Mouse (Mus musculus) CH12.LX (cell line): ENCODE measurements around the gene Slc39a3. TPM values are rescaled to one million over a fixed set of nuclear protein-coding genes. Genes with fewer than 3 reads are reported as not detected.

Experiments
- DNase-seq: peaks from one replicate; pipeline ENCODE4 v3.0.0-alpha.2; 2013; ENCODE audit errors: extremely low read depth
- H3K27ac ChIP-seq: 2 replicates; pipeline ENCODE4 v1.5.1; 2012; ENCODE audit warnings: low read depth, mild to moderate bottlenecking, control low read depth, moderate library complexity; ENCODE audit not compliant: insufficient read depth
- H3K27me3 ChIP-seq: replicated peaks from 2 replicates; pipeline ENCODE3; 2012; ENCODE audit warnings: inconsistent platforms
- H3K36me3 ChIP-seq, 2 experiments: replicated peaks in 1 of 2; 2 replicates each; pipeline versions ENCODE3 to v1.6.1; 2012; ENCODE audit warnings: inconsistent platforms in 1 of 2, low read length in 1 of 2, mild to moderate bottlenecking in 1 of 2, mixed read lengths in 1 of 2, moderate library complexity in 1 of 2; ENCODE audit not compliant: control insufficient read depth in 1 of 2, insufficient read depth in 1 of 2
- H3K4me1 ChIP-seq, 2 experiments: 2 replicates each; pipeline ENCODE4 v1.6.1; 2012; ENCODE audit warnings: inconsistent platforms in 1 of 2, moderate library complexity in 1 of 2; ENCODE audit not compliant: insufficient read depth in 2 of 2, control insufficient read depth in 1 of 2
- H3K4me2 ChIP-seq: 2 replicates; pipeline ENCODE4 v1.6.1; 2012; ENCODE audit warnings: low read depth, mild to moderate bottlenecking, control low read depth; ENCODE audit not compliant: poor library complexity, insufficient read depth, severe bottlenecking
- H3K4me3 ChIP-seq, 3 experiments: fragments of 150-350 bp in 1 of 3; sonication (generic) in 1 of 3; replicated peaks in 1 of 3; 2 replicates each; pipeline versions ENCODE3 to v1.5.1; 2011 to 2012; ENCODE audit warnings: low read depth in 2 of 3, low read length in 2 of 3, mild to moderate bottlenecking in 2 of 3, moderate library complexity in 2 of 3, control low read depth in 1 of 3, improper control_type of control experiment in 1 of 3, inconsistent platforms in 1 of 3, mixed read lengths in 1 of 3; ENCODE audit not compliant: poor library complexity in 1 of 3
- H3K79me2 ChIP-seq: replicated peaks from 2 replicates; pipeline ENCODE4 v1.6.1; 2012; ENCODE audit warnings: mild to moderate bottlenecking, moderate library complexity; ENCODE audit not compliant: control insufficient read depth, poor library complexity, insufficient read depth, severe bottlenecking; ENCODE audit errors: extremely low read depth
- H3K9ac ChIP-seq: 2 replicates; pipeline ENCODE4 v1.6.1; 2012; ENCODE audit warnings: low read depth, mild to moderate bottlenecking, control low read depth, moderate library complexity; ENCODE audit not compliant: insufficient read depth
- H3K9me3 ChIP-seq: replicated peaks from 2 replicates; pipeline ENCODE3; 2012; ENCODE audit warnings: low read length, inconsistent platforms, mixed read lengths
- BHLHE40 ChIP-seq: IDR thresholded peaks from 2 replicates; pipeline ENCODE4 v1.6.1; 2011; ENCODE audit warnings: mild to moderate bottlenecking, low read depth, low read length, improper control_type of control experiment
- CHD1 ChIP-seq: IDR thresholded peaks from 2 replicates; pipeline ENCODE4 v1.6.1; 2012; ENCODE audit warnings: low read depth, low read length, improper control_type of control experiment, inconsistent platforms
- CHD2 ChIP-seq: IDR thresholded peaks from 2 replicates; pipeline ENCODE4 v1.6.1; 2011; ENCODE audit warnings: low read length, improper control_type of control experiment
- CTCF ChIP-seq, 2 experiments: IDR thresholded peaks in 1 of 2; conservative IDR thresholded peaks in 1 of 2; 2 replicates each; pipeline ENCODE4 v1.5.1; 2011 to 2012; ENCODE audit warnings: low read depth in 2 of 2, low read length in 2 of 2, improper control_type of control experiment in 1 of 2, inconsistent platforms in 1 of 2, mild to moderate bottlenecking in 1 of 2, moderate library complexity in 1 of 2
- ELF1 ChIP-seq: IDR thresholded peaks from 2 replicates; pipeline ENCODE4 v1.6.1; 2014; ENCODE audit warnings: low read depth, mild to moderate bottlenecking, inconsistent platforms, low read length, improper control_type of control experiment
- ETS1 ChIP-seq: conservative IDR thresholded peaks from 2 replicates; pipeline ENCODE4 v1.6.1; 2012; ENCODE audit warnings: low read depth, mild to moderate bottlenecking, inconsistent platforms, low read length, improper control_type of control experiment, moderate library complexity
- HCFC1 ChIP-seq: IDR thresholded peaks from 2 replicates; pipeline ENCODE4 v1.6.1; 2012; ENCODE audit warnings: low read depth, mild to moderate bottlenecking, inconsistent platforms, low read length, improper control_type of control experiment
- IRF4 ChIP-seq: IDR thresholded peaks from 2 replicates; pipeline ENCODE4 v1.6.1; 2014; ENCODE audit warnings: low read depth, mild to moderate bottlenecking, inconsistent platforms, low read length, improper control_type of control experiment
- KAT2A ChIP-seq: IDR thresholded peaks from 2 replicates; pipeline ENCODE4 v1.6.1; 2012; ENCODE audit warnings: low read length, improper control_type of control experiment, inconsistent platforms; ENCODE audit not compliant: insufficient replicate concordance
- MAZ ChIP-seq: IDR thresholded peaks from 2 replicates; pipeline ENCODE4 v1.6.1; 2012; ENCODE audit warnings: low read depth, mild to moderate bottlenecking, inconsistent platforms, low read length, improper control_type of control experiment, moderate library complexity
- MEF2A ChIP-seq: IDR thresholded peaks from 2 replicates; pipeline ENCODE4 v1.6.1; 2014; ENCODE audit warnings: low read depth, mild to moderate bottlenecking, inconsistent platforms, low read length, improper control_type of control experiment, borderline replicate concordance
- MXI1 ChIP-seq: IDR thresholded peaks from 2 replicates; pipeline ENCODE4 v1.6.1; 2011; ENCODE audit warnings: mild to moderate bottlenecking, low read depth, low read length, improper control_type of control experiment
- MYC ChIP-seq: IDR thresholded peaks from 2 replicates; pipeline ENCODE4 v1.6.1; 2011; ENCODE audit warnings: low read depth, mild to moderate bottlenecking, improper control_type of control experiment, low read length
- NRF1 ChIP-seq: IDR thresholded peaks from 2 replicates; pipeline ENCODE4 v1.6.1; 2014; ENCODE audit warnings: low read depth, mild to moderate bottlenecking, inconsistent platforms, low read length, improper control_type of control experiment, moderate library complexity
- PAX5 ChIP-seq: IDR thresholded peaks from 2 replicates; pipeline ENCODE4 v1.6.1; 2012; ENCODE audit warnings: low read length, inconsistent platforms, mixed read lengths
- POLR2AphosphoS2 ChIP-seq: IDR thresholded peaks from 2 replicates; pipeline ENCODE4 v1.6.1; 2011; ENCODE audit warnings: low read depth, low read length, improper control_type of control experiment
- RAD21 ChIP-seq: IDR thresholded peaks from 2 replicates; pipeline ENCODE4 v1.6.1; 2011; ENCODE audit warnings: low read depth, mild to moderate bottlenecking, low read length, improper control_type of control experiment, moderate library complexity
- SIN3A ChIP-seq: IDR thresholded peaks from 2 replicates; pipeline ENCODE4 v1.6.1; 2012; ENCODE audit warnings: low read length, improper control_type of control experiment, inconsistent platforms
- SMC3 ChIP-seq: IDR thresholded peaks from 2 replicates; pipeline ENCODE4 v1.6.1; 2011; ENCODE audit warnings: low read depth, low read length, improper control_type of control experiment
- TBP ChIP-seq: conservative IDR thresholded peaks from 2 replicates; pipeline ENCODE4 v1.6.1; 2011; ENCODE audit warnings: low read depth, low read length, improper control_type of control experiment
- TCF12 ChIP-seq: IDR thresholded peaks from 2 replicates; pipeline ENCODE4 v1.6.1; 2014; ENCODE audit warnings: low read depth, mild to moderate bottlenecking, inconsistent platforms, low read length, improper control_type of control experiment
- ZC3H11A ChIP-seq: IDR thresholded peaks from 2 replicates; pipeline ENCODE4 v1.6.1; 2012; ENCODE audit warnings: low read depth, mild to moderate bottlenecking, inconsistent platforms, low read length, improper control_type of control experiment
- ZKSCAN1 ChIP-seq: IDR thresholded peaks from 2 replicates; pipeline ENCODE4 v1.6.1; 2012; ENCODE audit warnings: low read depth, inconsistent platforms, low read length, improper control_type of control experiment, borderline replicate concordance
- dilution Hi-C: fragments of 300-500 bp; cut with MboI; formaldehyde crosslinking; loops from 2 replicates; pipeline ENCODE4 v1.14.3; 2020; ENCODE audit warnings: low sequenced_read_pairs; ENCODE audit not compliant: extremely low pct_unique_long_range_greater_than_20kb, extremely low pct_ligation_motif_present
- in situ Hi-C: fragments of 300-500 bp; cut with MboI; formaldehyde crosslinking; loops from 3 replicates; pipeline ENCODE4 v1.14.3; 2019; ENCODE audit warnings: low sequenced_read_pairs, low pct_ligation_motif_present, low pct_unique_long_range_greater_than_20kb, mixed read lengths
- polyA plus RNA-seq: library from polyadenylated mRNA; unstranded; fragments of >175 nt; gene quantifications from 2 replicates; pipeline ENCODE4 v1.2.1, GENCODE M21; 2012; ENCODE audit warnings: low read depth; ENCODE audit not compliant: insufficient read length
- total RNA-seq, 2 experiments: library from RNA; depleted of rRNA; stranded (reverse); fragments of 300-350 nt in 1 of 2; fragments of >200 nt in 1 of 2; gene quantifications; 2 replicates each; pipeline ENCODE4 v1.2.3; 2012 to 2014

Gene Slc39a3
- total RNA-seq (2012; rRNA removed) (6.3 and 7.2 TPM in 2 replicates), total RNA-seq (2014; rRNA removed) (3.5 and 3.9 TPM in 2 replicates), polyA plus RNA-seq (4.2 and 4.3 TPM in 2 replicates)

DNA sequence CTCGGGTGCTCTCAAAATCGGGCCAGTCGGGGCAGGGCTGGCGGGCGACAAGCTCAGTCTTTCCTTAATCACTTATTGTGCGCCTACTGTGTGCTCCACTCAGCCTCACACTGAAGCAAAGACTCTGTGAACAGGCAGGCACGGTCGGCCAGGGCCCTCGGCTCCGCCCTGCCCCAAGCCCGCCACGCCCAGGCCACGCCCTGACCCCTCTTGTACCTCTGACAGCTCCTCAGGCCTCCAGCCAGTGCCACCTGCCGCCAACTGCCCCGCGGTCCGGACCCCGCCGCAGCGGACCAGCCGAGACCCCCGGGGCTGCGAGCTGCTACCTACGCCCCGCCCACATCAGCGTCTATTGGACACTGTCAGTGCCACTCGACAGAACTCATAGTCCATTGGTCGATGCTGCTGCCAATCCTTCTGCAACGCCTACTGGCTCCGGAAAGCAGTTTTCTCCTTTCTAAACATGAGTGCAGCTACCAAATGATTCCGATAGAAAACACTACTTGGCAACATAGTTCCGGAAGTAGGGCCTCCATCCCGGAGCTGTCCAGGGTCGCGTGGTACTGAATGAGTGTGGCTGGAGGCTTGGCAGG is at the start of gene Slc39a3:
Gene Slc39a3 (minus strand): TSS at position 439 of the 593 bp plus-strand sequence.
- peaks cover 0 to 27% of the 10 kb centered on the region in 2 experiments for H3K36me3 ChIP-seq
- peak; percentile 99 for TF ChIP-seq SIN3A
- peak; percentile 8; the same call in 1 of the 2 replicates for TF ChIP-seq SMC3
- TF ChIP-seq CHD1 = no peak
- TF ChIP-seq IRF4 = peak; percentile 64; the same call in 1 of the 2 replicates
- TF ChIP-seq PAX5 = no peak
- peak; percentile 42; the same call in 1 of the 2 replicates for TF ChIP-seq NRF1
- TF ChIP-seq CHD2 = peak; percentile 98
- TF ChIP-seq TBP = peak; percentile 51; the same call in 1 of the 2 replicates
- TF ChIP-seq MAZ = peak; percentile 83
- TF ChIP-seq HCFC1 = peak; percentile 94
- peak; percentile 75 for TF ChIP-seq ELF1
- TF ChIP-seq BHLHE40 = peak; percentile 28; the same call in 1 of the 2 replicates
- peak; percentile 87; the same call in 1 of the 2 replicates for TF ChIP-seq KAT2A
- TF ChIP-seq MYC = peak; percentile 77; the same call in 1 of the 2 replicates
- TF ChIP-seq ETS1 = no peak
- no peak for TF ChIP-seq POLR2AphosphoS2
- peak; percentile 93; the same call in 1 of the 2 replicates for TF ChIP-seq MXI1
- TF ChIP-seq MEF2A = peak; percentile 38; the same call in 1 of the 2 replicates
- TF ChIP-seq ZKSCAN1 = peak; percentile 90
- no peak for TF ChIP-seq ZC3H11A
- TF ChIP-seq TCF12 = no peak
- H3K4me3 ChIP-seq = peak within 1 kb of the TSS; percentile 66 to 71 (median 69)
- dilution Hi-C loops = no loop called here
- no peak within 1 kb of the TSS for H3K9ac ChIP-seq
- peaks cover 0 to 5% of the 10 kb centered on the region in 2 experiments; a peak in 2 of 4 replicates for H3K4me1 ChIP-seq
- H3K9me3 ChIP-seq = no peaks in the 10 kb centered on the region
- peak; percentile 99 for DNase-seq
- H3K4me2 ChIP-seq = 0 out of 2 replicates have a peak within 1 kb of the TSS, but pooled peaks have one; percentile 14
- in situ Hi-C loops = no loop called here
- no peaks in the 10 kb centered on the region for H3K79me2 ChIP-seq
- no peak within 1 kb of the TSS for H3K27ac ChIP-seq
- no peaks in the 10 kb centered on the region for H3K27me3 ChIP-seq

GRCm38 (mm10) chr10:81087021-81087420 is 49.8 kb upstream of the Slc39a3 start:
- in situ Hi-C loops (no loop called here), dilution Hi-C loops (no loop called here)
- Histone ChIP-seq H3K4me3 (no peak overlapping the region), H3K27me3 (no peaks in the 10 kb centered on the region), H3K4me1 (no peaks in the 10 kb centered on the region), H3K79me2 (no peaks in the 10 kb centered on the region), H3K27ac (no peak overlapping the region), H3K9me3 (peaks cover 2% of the 10 kb centered on the region), H3K9ac (no peak overlapping the region), H3K4me2 (no peak overlapping the region), H3K36me3 (peaks cover 9 to 26% of the 10 kb centered on the region in 2 experiments)
- peak; percentile 14 to 57; a peak in 2 of 4 replicates for TF ChIP-seq CTCF (conservative IDR thresholded peaks at IDR 0.05 in 1 of 2, IDR thresholded peaks at IDR 0.05 in 1 of 2; ENCODE audit: low read depth in 2 of 2, low read length in 2 of 2)
- TF ChIP-seq MXI1 = no peak
- TF ChIP-seq CHD1 = no peak
- TF ChIP-seq MEF2A = no peak
- TF ChIP-seq MYC = 0 out of 2 replicates have a peak, but pooled peaks have one; percentile 16
- peak; percentile 56 for TF ChIP-seq SMC3
- TF ChIP-seq CHD2 = no peak
- no peak for TF ChIP-seq ETS1
- peak; percentile 52 for TF ChIP-seq RAD21
- DNase-seq = peak; percentile 35
